Mouse (Mus musculus) urinary bladder, postnatal 0 days (tissue): ENCODE results near the gene Gm37419. TPM values are rescaled to one million over a fixed set of nuclear protein-coding genes. Genes with fewer than 3 reads are reported as not detected.

Experiments
- polyA plus RNA-seq: library from polyadenylated mRNA; unstranded; fragments of >200 nt; fragmentation: Nextera tagmentation; extraction: Ambion mirVana; gene quantifications from 2 replicates; pipeline ENCODE4 v1.2.1, GENCODE M21; 2015

The Gm37419 gene
- polyA plus RNA-seq: not detected in 2 replicates

DNA sequence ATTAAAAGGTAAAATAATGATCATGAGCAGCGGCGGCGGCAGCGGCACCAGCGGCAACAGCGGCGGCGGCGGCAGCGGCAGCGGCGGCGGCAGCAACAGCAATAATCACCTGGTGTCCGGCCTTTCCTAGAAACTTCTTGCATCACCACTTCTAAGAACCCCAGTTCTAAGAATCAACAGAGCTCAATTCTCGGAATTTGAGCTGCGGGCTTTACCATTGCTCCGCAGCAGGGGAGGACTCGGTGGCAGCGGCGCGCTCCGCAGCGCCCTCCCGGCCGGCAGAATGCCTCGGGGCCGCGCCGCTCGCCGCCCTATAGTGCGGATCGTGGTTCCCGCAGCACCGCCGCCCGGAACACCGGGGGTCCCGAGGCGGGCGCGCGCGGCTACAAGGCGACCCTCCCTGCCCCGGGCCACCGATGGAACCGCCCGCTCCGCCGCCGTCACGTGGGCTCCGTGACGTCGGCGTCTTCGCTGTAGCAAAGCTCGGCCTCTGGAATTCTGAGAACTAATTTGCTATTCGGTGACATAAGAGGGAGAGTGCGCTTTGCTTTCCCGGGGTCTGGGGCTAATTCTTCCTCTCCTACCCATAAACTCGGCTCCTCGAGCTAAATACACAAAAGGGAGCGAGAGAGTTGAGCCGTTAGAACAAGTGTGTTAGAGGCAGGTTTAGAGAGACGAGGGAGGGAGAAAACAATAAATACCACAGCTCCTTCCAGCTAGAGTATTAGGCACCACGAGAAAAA is at the start of gene Gm37419, which contains the start of gene Bcl6:
Gm37419 (plus strand) TSS at position 17 of the 743 bp plus-strand sequence.
Bcl6 (minus strand) TSS at position 387 of the 743 bp plus-strand sequence.

Other genes with a start within 250 kb of the Gm37419 start
- gene Sst, start 97.5 kb upstream of the Gm37419 start, polyA plus RNA-seq: 0.23 and 0.42 TPM in 2 replicates
- not detected in 2 replicates for gene Rtp2, start 56.1 kb upstream of the Gm37419 start, polyA plus RNA-seq
- gene Bcl6, start 370 bp downstream of the Gm37419 start, polyA plus RNA-seq: 0.25 and 0.46 TPM in 2 replicates